Mouse (Mus musculus) right cerebral cortex, postnatal 4 days (tissue): ENCODE results near the gene Fuca2.

Source experiments
- DNase-seq: peaks from one replicate; pipeline ENCODE4 v3.0.0-alpha.2; 2022

Fuca2 gene

DNA sequence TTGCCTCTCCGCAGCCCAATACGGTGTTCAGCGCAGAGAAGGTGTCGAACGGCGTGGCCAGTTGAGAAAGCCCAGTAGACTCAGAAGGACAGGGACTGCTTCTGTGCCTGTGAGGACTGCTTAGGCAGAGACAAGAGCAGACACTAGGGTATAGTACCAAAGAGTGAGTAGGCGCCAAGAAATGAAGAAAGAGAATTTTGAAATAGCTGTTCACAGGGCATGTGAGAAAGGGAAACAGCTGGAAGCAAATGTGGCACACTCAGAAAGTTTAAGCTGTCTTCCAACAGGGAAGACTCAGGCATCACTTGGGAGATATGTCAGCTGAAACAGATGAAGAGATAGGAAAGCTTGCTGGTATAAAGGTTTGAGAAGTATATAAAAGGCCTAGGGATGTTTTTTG, 37.4 kb downstream of the Fuca2 start:
- no peak for DNase-seq

DNA sequence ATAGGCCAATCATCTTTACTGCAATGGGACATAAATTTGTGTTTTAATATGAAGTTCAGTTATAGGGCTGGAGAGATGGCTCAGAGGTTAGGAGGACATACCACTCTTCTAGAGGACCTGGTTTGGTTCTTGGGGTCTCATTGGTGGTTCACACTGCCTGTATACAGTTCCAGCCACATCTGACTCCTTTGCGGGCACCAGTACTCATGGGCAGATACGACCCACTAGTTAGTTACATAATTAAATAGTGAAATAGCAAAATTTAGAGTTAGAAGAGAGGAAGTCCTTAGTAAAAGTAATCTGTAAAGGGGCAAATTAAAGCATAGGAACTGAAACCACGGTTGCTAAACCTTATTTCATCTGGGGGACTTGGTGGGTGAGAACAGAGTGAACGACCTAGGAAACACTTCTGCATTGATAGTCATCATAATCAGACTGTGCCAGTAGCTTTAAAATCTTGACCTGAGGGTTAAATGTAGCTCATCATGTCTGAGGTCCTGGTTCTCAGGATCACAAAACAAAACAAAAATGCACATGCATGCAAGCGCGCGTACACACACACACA, 40.5 kb downstream of the Fuca2 start:
- no peak for DNase-seq

DNA sequence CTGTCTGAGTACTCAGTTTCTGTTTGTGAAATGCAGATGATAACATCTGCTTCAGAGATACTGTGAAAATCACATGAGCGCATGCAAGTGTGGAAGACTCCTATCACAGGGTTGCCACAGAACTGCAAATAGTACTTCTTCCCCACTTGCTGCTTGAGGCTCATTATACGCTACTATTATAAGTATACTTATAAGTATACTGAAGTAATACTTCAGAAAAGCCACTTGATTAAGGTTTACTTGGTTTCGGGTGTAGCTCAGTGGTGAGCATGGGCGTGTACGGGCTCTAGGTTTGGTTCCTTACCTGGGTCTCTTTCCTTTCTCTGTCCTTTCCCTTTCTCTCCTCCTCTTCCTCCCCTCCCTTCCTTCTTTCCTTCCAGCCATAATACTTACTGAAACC, 42.4 kb downstream of the Fuca2 start:
- no peak for DNase-seq

DNA sequence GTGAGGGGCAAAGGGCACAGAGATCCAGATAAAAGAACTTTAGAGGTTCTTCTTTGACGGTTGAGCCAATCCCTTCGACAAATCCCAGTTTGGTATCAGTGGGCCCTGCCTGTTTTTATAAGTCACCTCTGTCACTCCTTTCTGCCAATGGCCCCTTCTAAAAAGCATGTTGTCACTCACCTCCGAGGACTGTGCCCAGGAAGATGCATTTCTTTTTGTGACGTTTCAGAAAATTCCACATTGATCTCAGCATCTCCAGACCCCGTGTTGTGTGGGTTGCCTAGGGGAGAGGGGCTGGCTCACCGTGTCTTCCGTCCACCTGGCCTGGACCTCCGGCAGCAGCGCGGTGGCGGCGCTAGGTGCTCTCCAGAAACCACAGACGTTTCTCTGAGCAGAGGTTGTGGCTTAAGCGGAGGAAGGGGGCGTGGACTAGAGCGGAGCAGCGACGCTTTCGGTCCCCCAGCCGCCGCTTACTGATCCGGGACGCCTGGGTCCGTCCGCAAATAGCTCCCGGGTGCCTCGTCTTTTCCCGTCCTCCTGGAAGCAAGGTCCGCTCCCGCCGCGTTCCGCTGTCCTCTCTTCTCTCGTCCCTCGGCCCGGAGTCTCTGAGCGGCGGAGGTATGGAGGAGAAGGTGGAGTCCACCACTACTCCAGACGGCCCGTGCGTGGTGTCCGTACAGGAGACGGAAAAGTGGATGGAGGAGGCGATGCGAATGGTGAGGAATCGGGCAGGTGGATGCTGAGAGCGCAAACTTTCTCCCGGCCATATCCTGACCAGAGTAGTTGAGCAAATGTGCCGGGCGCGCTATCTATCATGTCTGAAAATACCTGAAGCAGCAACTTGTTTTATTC, 53.5 kb downstream of the Fuca2 start, which contains the start of the genes Adat2 and Pex3:
TSS of gene Adat2 (plus strand) at position 249 of the 852 bp plus-strand sequence.
TSS of gene Pex3 (minus strand) at position 497 of the 852 bp plus-strand sequence.
- DNase-seq: peak; percentile 87

DNA sequence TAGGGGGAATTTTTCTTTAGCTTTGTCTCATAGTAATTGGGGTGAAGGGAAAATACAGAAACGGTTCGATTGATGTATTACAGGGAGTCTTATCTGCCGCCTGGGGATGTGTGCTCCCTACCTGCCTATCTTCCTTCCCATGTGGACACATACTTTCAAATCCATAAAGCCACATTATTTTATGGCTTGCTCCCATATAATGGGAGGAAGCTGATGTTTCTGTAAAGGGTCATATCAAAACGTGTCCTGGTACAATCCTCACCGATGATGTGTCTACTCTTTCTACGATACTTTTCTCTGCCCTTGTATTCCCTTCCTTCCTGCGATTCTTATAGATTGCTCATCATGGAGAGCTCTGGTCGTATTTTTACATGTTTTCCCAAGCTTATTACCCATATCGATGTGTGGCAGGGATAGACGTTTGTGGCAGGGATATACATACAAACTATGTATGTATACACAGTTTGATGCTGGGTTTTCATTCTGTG, 54.2 kb downstream of the Fuca2 start:
- no peak for DNase-seq

DNA sequence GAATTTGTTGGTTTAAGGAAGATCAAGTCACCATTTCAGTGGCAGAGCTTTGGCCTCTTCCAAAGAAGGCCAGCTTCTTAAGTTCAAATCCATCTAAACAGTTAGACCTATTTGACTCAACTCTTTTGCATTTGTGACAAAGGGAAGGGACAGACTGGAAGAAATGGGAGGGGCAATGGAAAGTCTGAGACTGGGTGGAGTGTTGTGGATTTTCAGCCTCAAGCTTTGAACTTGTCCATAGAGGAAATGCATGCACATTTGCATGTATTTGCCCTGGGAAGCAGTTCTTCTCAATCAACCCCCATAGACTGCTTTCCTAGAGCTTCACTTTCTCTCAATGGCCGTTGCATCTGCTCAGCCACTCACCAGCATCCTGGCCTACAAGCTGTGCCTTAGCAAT, 55.0 kb downstream of the Fuca2 start:
- DNase-seq: no peak

DNA sequence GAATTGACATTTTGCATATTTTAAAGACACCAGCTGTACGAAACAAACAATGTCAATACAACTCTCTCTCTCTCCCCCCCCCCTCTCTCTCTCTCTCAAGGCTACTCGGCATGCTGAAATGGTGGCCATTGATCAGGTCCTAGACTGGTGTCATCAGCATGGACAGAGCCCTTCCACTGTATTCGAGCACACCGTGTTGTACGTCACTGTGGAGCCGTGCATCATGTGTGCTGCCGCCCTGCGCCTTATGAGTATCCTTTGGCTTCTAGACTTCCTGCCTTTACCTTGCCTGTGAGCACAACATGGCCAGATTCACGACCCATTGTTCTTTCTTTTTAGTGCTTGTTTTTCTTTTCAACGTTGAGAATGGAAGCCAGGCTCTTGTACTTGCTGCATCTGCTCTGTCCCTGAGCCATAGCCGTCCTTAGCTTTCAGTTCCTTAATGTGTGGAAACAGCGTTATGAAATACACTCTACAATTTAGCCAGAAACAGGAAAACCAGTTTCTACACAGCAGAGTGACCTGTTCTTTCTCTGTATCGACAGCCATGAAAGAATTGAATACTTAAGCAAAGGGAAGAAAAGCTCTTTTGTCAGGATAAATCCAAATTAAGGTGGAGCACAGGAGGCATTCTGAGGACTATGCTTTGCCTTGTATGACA, 60.8 kb downstream of the Fuca2 start:
- DNase-seq: no peak

DNA sequence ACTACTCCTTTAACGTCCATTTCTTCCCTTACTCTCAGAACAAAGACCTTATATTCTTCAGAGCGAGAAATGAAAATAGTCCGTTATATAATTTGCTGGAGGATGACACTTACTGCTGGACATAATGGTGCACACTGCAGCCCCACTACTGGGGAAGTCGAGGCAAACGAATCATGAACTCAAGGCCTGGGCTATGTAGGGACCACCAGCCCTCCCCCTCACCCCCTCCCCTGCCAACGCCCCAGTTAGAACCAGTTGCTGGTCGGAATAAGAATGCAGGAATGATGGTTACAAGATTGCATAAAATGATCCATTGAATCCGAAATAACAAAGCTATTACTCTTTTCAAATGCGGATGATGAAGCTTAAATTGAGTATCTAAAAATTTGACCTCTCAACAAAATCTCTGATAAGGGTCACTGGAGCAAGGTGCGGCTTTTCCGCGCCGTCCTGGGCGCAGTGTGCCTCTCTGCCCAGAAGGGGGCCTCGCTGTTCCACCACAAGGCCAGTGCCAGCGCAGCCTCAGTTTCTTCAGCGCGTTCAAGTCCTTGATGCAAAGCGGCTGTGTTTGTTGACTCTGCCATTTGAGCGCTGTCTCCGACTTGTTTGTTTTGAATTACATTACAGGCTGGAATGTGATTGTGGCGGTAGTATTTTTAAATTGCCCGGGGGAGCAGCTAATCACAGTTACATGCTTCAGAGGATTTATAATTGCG, 65.2 kb downstream of the Fuca2 start:
- DNase-seq: peak; percentile 79

DNA sequence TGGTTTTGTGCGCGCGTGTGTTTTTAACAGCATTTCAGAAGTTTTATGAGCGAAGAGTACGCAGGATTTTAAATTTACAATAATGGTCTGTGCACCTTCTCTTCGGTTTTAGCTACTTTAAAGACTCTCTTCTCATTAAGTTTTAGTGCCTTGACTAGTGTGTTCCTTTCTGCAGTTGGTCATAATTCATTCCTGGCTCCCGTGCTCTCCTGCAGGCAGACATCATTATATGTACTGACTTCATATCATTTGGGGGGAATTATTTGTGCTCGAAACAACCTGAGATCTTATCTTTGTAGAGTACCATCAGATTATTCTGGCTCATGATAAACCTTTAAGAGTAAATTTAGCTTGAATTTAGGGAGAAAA, 65.7 kb downstream of the Fuca2 start:
- DNase-seq: no peak

DNA sequence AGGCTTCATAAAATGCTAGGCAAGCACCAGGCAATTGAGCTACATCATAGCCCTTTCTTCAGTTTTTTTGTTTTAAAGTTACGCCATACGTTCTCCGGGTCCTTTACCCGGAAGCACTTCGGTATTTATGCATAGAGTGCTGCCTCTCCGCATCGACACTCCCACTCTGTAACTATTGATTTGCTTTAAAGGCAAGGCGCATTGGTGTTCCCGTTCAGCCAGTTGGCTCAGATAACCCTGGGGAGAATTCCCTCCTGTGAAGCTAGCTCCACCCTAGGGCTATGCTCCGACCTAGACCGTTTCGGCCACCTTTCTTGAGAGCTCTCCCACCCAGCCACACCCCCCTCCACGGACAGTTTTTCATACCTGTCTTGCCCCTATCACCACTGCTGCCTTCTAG, 67.1 kb downstream of the Fuca2 start:
- DNase-seq: no peak
